Mouse (Mus musculus) heart, postnatal 10 days (tissue): ENCODE results near the gene Metrn. TPM values are rescaled to one million over a fixed set of nuclear protein-coding genes. Genes with fewer than 3 reads are reported as not detected.
A peak's percentile ranks its signal among the peaks of the same experiment; 100 is the strongest.

Experiments used
- DNase-seq, 2 experiments: peaks; one replicate each; pipeline ENCODE4 v3.0.0; 2021
- intact Hi-C: fragments of 180-260 bp; cut with DNase I; formaldehyde crosslinking; loops from one replicate; pipeline ENCODE4 v1.15.1; 2025
- total RNA-seq, 2 experiments: library from RNA; stranded (reverse); gene quantifications; 2 replicates each; pipeline ENCODE4 v1.2.3; 2021

Metrn gene
- total RNA-seq, 2 experiments from 2014 or later, result 59.7 to 60.9 TPM

- DNase-seq, result peak in 1 of 2 experiments; percentile 50
- intact Hi-C loops, result no loop called here
These were observed 34.7 kb upstream of the Metrn start for GRCm38 (mm10) chr17:25831451-25832281.

GRCm38 (mm10) chr17:25830806-25831431 lies 34.0 kb upstream of the Metrn start:
- no peak for DNase-seq
- intact Hi-C loops, result no loop called here

GRCm38 (mm10) chr17:25830200-25830753 lies 33.3 kb upstream of the Metrn start:
- intact Hi-C loops, result no loop called here
- DNase-seq, result no peak

- intact Hi-C loops, result no loop called here
These were observed 32.7 kb upstream of the Metrn start for GRCm38 (mm10) chr17:25829558-25830017.

GRCm38 (mm10) chr17:25828712-25829557 lies 32.0 kb upstream of the Metrn start, which contains the start of gene Jmjd8:
Gene Jmjd8, plus strand, starts transcription at chr17:25828867.
- peak; percentile 83 to 85 for DNase-seq
- intact Hi-C loops, result no loop called here

More at GRCm38 (mm10) chr17:25829558-25830017, 32.7 kb upstream of the Metrn start:
- no peak for DNase-seq

- DNase-seq, result no peak
- intact Hi-C loops, result no loop called here
These were observed 31.3 kb upstream of the Metrn start for GRCm38 (mm10) chr17:25828223-25828594.

GRCm38 (mm10) chr17:25827546-25828222 lies 30.7 kb upstream of the Metrn start:
- intact Hi-C loops, result no loop called here
- DNase-seq, result no peak

GRCm38 (mm10) chr17:25827011-25827410 lies 30.1 kb upstream of the Metrn start:
- intact Hi-C loops, result no loop called here
- no peak for DNase-seq

GRCm38 (mm10) chr17:25825984-25826570 lies 29.1 kb upstream of the Metrn start:
- DNase-seq, result no peak
- intact Hi-C loops, result no loop called here

GRCm38 (mm10) chr17:25825311-25825710 lies 28.4 kb upstream of the Metrn start:
- intact Hi-C loops, result no loop called here
- no peak for DNase-seq

- DNase-seq, result no peak
- intact Hi-C loops, result no loop called here
These were observed 27.6 kb upstream of the Metrn start for GRCm38 (mm10) chr17:25824362-25825142.

- peak; percentile 85 to 90 for DNase-seq
- intact Hi-C loops, result no loop called here
These were observed 26.5 kb upstream of the Metrn start, which contains the start of gene Wdr24 for GRCm38 (mm10) chr17:25823452-25823851. Gene Wdr24, plus strand, starts transcription at chr17:25823627.

GRCm38 (mm10) chr17:25818851-25819780 lies 22.2 kb upstream of the Metrn start:
- intact Hi-C loops, result no loop called here
- DNase-seq, result no peak

- no peak for DNase-seq
- intact Hi-C loops, result no loop called here
These were observed 20.7 kb upstream of the Metrn start for GRCm38 (mm10) chr17:25817662-25818061.

GRCm38 (mm10) chr17:25813471-25813870 lies 16.5 kb upstream of the Metrn start:
- intact Hi-C loops, result no loop called here
- peak; percentile 91 to 96 for DNase-seq

GRCm38 (mm10) chr17:25810890-25811289 lies 14.0 kb upstream of the Metrn start:
- DNase-seq, result no peak
- intact Hi-C loops, result no loop called here

GRCm38 (mm10) chr17:25809606-25810340 lies 12.8 kb upstream of the Metrn start:
- intact Hi-C loops, result loop anchor here (10.0 kb wide), 1 partner anchor 215 kb away; no protein-coding TSS in a partner anchor
- no peak for DNase-seq
